Mouse (Mus musculus) lung, postnatal 25 days (tissue): ENCODE data around the gene Ccl2.

Experiments
- DNase-seq: peaks from one replicate; pipeline ENCODE4 v3.0.0; 2022; ENCODE audit warnings: low spot score

Ccl2 gene

GRCm38 (mm10) chr11:82035857-82036256, 486 bp downstream of the Ccl2 start:
- no peak for DNase-seq

DNA sequence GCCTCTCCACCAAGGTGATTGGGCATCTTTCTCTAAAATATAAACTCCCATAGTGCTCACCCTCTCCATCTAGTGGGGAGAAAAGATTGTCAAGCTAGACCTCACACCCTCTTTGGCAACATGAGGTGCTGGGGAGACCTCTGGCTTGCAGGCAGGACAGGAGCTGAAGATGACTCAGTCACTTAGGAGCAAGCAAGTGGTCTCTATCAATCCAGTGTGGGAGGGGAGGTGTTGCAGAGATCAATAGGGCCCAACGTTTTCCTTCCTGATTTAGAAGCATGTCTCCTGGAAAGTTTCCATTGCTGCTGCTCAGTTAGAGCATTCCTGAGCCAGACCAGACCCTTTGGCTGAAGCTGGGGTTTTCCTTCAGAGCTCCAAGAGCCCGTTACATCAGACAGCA, 3.2 kb downstream of the Ccl2 start, which contains the start of gene Gm17268:
Gm17268 (minus strand) TSS at position 28 of the 400 bp plus-strand sequence.
- no peak for DNase-seq

DNA sequence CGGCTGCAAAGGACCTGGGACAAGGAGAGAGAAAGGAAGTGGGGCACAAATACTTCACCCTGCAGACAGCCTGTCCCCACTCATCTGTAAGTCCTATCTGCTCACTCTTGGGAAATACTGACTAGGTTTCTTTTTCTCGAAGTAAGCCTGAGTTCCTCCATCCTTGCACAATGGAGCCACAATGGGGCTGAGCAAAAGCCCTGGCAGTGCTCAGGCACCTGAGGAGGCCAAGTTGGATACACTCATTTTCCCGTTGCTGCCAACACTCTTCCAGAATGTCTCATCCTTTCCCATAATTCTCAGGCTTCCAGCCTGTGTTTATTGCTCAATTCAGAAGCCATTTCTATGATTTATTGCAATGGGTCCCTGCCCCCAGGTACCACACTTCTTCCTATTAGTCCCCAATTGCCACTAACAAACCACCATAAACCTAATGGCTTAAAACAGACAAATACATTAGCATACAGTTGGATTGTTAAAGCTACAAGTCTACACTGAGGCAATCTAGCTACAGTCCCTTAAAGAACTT, 3.8 kb downstream of the Ccl2 start:
- DNase-seq, result no peak

GRCm38 (mm10) chr11:82041671-82042080, 6.3 kb downstream of the Ccl2 start:
- no peak for DNase-seq

DNA sequence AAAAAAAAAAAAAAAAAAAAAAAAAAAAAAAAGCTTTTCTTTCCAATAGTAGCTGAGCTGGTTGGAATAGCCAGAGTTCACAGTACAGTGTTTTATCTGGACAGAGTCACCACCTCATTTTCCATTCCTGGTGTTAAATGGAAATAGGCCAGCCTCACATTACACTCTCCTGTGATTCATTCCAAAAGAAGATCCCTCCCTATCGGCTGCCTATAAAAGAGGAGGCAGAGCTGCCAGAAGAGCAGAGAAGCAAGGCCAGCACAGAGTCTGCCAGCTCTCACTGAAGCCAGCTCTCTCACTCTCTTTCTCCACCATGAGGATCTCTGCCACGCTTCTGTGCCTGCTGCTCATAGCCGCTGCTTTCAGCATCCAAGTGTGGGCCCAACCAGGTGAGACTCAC, 10.1 kb downstream of the Ccl2 start, which contains the start of gene Ccl7:
Ccl7 (plus strand) TSS at position 242 of the 400 bp plus-strand sequence.
- DNase-seq, result peak; percentile 32

GRCm38 (mm10) chr11:82047746-82048415, 12.5 kb downstream of the Ccl2 start:
- DNase-seq, result peak; percentile 49

DNA sequence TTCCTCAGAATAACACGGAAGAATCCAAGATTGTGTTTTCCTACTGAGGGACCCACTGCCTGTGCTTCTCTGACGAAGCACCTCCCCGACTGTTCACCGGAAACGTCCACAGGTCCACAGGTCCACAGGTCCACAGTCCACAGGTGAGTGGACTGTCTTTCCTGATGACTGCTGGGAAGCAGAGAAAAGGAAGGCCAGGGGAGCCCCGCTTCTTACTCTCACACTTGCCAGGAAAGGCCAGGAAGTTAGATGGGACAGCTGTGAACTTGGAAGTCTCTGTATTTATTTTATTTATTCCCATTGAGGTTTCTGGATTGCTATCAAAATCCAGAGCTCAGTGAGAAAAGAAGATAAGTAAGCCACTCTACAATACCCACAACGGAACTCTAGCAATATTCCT, 18.5 kb downstream of the Ccl2 start:
- DNase-seq, result no peak

- DNase-seq, result peak; percentile 13
Observed at GRCm38 (mm10) chr11:82057646-82058045, 22.3 kb downstream of the Ccl2 start, which contains the start of gene Ccl11. Gene Ccl11, plus strand, starts transcription at chr11:82057823.

DNA sequence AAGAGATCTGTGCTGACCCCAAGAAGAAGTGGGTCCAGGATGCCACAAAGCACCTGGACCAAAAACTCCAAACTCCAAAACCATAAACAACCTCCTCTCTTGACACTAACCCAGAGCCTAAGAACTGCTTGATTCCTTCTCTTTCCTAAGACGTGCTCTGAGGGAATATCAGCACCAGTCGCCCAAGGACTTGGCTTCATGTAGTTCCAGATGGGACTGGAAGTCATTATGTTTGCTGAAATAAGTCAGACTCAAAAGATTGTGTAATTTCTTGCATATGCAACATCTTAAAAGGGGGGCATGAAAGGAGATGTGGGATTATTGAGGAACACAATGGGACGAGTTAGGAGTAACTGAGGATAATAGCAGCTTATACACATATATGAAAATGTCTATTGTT, 26.9 kb downstream of the Ccl2 start:
- DNase-seq, result no peak

GRCm38 (mm10) chr11:82063454-82063853, 28.1 kb downstream of the Ccl2 start:
- DNase-seq, result no peak

DNA sequence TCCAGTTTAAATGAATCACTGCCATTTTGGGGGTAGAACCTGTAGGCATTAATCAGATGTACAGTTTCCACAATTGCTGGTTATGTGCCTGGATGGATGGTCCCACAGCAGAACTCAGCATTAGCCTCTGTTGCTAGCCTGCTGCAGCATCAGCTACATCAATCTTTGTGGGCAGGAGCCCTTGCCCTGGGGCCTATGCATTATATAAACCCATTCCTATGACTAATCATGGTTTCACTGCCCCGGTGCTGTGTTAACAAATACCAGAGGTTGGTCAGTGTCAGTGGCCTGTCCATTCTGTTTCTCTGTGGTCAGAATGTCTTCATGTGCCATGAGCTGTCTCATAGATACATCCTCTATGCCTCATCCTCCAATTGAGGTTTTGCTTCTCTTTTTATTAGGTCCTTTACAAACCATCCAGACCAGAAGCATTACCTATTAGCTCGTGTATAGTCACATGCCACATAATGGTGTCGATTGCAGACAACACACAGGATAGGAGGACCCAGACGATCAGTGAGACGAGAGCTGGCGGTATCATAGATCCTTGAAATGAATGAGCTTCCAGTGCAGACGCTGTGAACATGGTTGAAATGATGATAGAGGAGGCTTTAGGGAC, 31.7 kb downstream of the Ccl2 start:
- DNase-seq, result no peak

- DNase-seq, result no peak
Observed at GRCm38 (mm10) chr11:82071076-82071475, 35.7 kb downstream of the Ccl2 start.

DNA sequence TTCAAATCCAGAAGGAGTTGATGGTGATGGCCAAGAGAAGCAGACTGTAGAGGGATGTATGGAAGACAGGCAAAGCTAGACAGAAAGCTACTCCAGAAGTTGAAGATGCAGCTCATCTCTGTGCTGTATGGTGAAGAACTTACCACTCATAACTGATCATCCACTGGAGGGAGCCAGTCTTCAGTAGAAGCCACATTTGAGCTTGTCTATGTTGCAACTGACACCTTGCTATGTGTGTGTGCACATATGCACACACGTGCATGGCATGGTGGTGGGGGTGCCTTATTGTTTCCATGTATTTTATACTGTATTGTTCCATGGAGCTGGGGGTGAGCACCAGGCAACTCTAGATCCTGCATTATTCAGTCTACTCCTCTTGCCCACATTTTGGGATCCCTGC, 37.0 kb downstream of the Ccl2 start:
- no peak for DNase-seq

DNA sequence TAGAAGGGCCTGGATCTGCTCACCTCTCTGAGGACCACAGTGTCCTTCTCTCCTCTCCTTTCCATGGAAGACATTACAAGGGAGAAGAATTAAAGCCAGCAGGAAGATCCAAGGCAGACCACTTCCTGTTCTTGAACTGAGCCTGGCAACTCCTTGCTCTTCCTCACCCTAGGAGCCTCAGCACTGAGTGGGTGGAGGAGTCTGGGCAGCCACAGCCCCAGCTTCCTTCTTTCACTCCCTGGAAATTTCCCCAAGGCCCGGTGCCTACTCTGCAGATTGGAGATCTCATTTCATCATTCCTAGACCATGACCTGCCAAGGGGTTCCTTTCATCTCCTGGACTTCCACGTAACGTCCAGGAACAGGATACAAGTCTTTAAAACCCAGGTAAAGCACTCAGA, 37.6 kb downstream of the Ccl2 start:
- DNase-seq, result no peak

DNA sequence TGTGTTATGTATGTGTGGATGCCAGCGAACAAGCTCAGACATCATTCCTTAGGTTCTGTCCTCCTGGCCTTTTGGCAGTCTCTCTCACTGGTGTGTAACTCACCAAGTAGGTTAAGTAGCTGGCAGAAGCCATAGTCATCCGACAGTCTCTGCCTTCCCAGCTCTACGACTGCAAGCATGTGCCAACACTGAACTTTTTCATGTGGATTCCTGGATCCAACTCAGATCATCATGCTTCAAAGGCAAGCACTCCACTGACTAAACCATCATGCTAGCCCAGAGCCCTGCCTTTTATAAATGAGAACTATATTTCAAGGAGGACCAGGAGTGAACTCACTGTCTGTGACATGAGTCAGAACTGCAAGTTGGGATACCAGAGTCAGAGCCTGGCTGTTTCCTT, 38.3 kb downstream of the Ccl2 start:
- DNase-seq, result no peak

GRCm38 (mm10) chr11:82077031-82077430, 41.7 kb downstream of the Ccl2 start:
- no peak for DNase-seq

GRCm38 (mm10) chr11:82078136-82078730, 42.9 kb downstream of the Ccl2 start:
- no peak for DNase-seq

- no peak for DNase-seq
Observed at GRCm38 (mm10) chr11:82080865-82081264, 45.5 kb downstream of the Ccl2 start.

GRCm38 (mm10) chr11:82084360-82084759, 49.0 kb downstream of the Ccl2 start:
- DNase-seq, result no peak
